8 mouse cellular contexts compared by ENCODE assay signal in genomic region chr5:124628448-124629363, GRCm38 (mm10). TPM values are rescaled to one million over a fixed set of nuclear protein-coding genes. Genes with fewer than 3 reads are reported as not detected.
DNase-seq lines count a peak whose midpoint lies in the region; ATAC-seq and TF ChIP-seq lines count a peak whose summit lies in the region.

Gene Atp6v0a2, plus strand, starts transcription at chr5:124628576.

- peak; percentile 92 for DNase-seq in 3T3-L1 (ENCODE audit: low read depth, low spot score)
- DNase-seq in adrenal gland, postnatal 4 days (ENCODE audit: low spot score in 2 of 2): peak; percentile 94 to 95
- peak; percentile 96 for DNase-seq in embryonic facial prominence, embryonic 14.5 days (ENCODE audit: low spot score)
- peak; percentile 96 for DNase-seq in heart, adult 8-10 months (ENCODE audit: low spot score)
- DNase-seq in kidney, adult 9 months: peak; percentile 95
- DNase-seq in limb, embryonic 14.5 days (ENCODE audit: low spot score): peak; percentile 94
- DNase-seq in midbrain, postnatal 0 days (ENCODE audit: low spot score): peak; percentile 95
- DNase-seq in spleen, postnatal 14 days (ENCODE audit: low spot score in 2 of 2): peak; percentile 94 to 97

- no peaks in the 10 kb centered on the region for H3K9me3 ChIP-seq in embryonic facial prominence, embryonic 14.5 days (ENCODE audit: control insufficient read depth, low read length)
- no peaks in the 10 kb centered on the region for H3K9me3 ChIP-seq in limb, embryonic 14.5 days (ENCODE audit: control insufficient read depth, low read length)
- no peaks in the 10 kb centered on the region for H3K9me3 ChIP-seq in midbrain, postnatal 0 days (ENCODE audit: low read length)

- H3K27me3 ChIP-seq in embryonic facial prominence, embryonic 14.5 days (replicated peaks; ENCODE audit: control insufficient read depth, insufficient read depth, low read length): no peaks in the 10 kb centered on the region
- H3K27me3 ChIP-seq in limb, embryonic 14.5 days (ENCODE audit: control insufficient read depth, insufficient read depth, low read length): no peaks in the 10 kb centered on the region
- no peaks in the 10 kb centered on the region for H3K27me3 ChIP-seq in midbrain, postnatal 0 days (ENCODE audit: insufficient read depth, low read length)

- H3K4me3 ChIP-seq in embryonic facial prominence, embryonic 14.5 days (ENCODE audit: low read depth, low read length): peak within 1 kb of the TSS; percentile 93
- peak within 1 kb of the TSS; percentile 92 for H3K4me3 ChIP-seq in limb, embryonic 14.5 days (replicated peaks; ENCODE audit: low read length)
- peak within 1 kb of the TSS; percentile 95 for H3K4me3 ChIP-seq in midbrain, postnatal 0 days (ENCODE audit: low read depth, low read length)

- 0 out of 2 replicates have a peak, but pooled peaks have one; percentile 7 for TF ChIP-seq POLR2A in limb, embryonic 14.5 days (IDR thresholded peaks at IDR 0.05; ENCODE audit: borderline replicate concordance, extremely low read depth, insufficient read depth, insufficient read length)

- peak within 1 kb of the TSS; percentile 74 for H3K4me2 ChIP-seq in embryonic facial prominence, embryonic 14.5 days (ENCODE audit: low read depth, low read length)
- H3K4me2 ChIP-seq in limb, embryonic 14.5 days (replicated peaks; ENCODE audit: low read depth, low read length, severe bottlenecking): peak within 1 kb of the TSS; percentile 59
- peak within 1 kb of the TSS; percentile 59 for H3K4me2 ChIP-seq in midbrain, postnatal 0 days (ENCODE audit: low read depth, low read length, poor library complexity, severe bottlenecking)

- TF ChIP-seq CTCF in midbrain, postnatal 0 days (IDR thresholded peaks at IDR 0.05): no peak

- H3K27ac ChIP-seq in embryonic facial prominence, embryonic 14.5 days (replicated peaks; ENCODE audit: low read depth, low read length): peak within 1 kb of the TSS; percentile 72
- H3K27ac ChIP-seq in limb, embryonic 14.5 days (replicated peaks; ENCODE audit: low read depth, low read length): peak within 1 kb of the TSS; percentile 76
- H3K27ac ChIP-seq in midbrain, postnatal 0 days (ENCODE audit: low read depth, low read length): peak within 1 kb of the TSS; percentile 75

- peak within 1 kb of the TSS; percentile 89 for H3K9ac ChIP-seq in embryonic facial prominence, embryonic 14.5 days (ENCODE audit: low read depth, low read length)
- H3K9ac ChIP-seq in limb, embryonic 14.5 days (ENCODE audit: low read depth, low read length, severe bottlenecking): peak within 1 kb of the TSS; percentile 75
- H3K9ac ChIP-seq in midbrain, postnatal 0 days (replicated peaks; ENCODE audit: low read length, poor library complexity, severe bottlenecking): peak within 1 kb of the TSS; percentile 88

- peaks cover 3% of the 10 kb centered on the region for H3K36me3 ChIP-seq in embryonic facial prominence, embryonic 14.5 days (ENCODE audit: control insufficient read depth, insufficient read depth, low read length)
- H3K36me3 ChIP-seq in limb, embryonic 14.5 days (ENCODE audit: control insufficient read depth, insufficient read depth, low read length): peaks cover 4% of the 10 kb centered on the region; the same call in 1 of the 2 replicates
- H3K36me3 ChIP-seq in midbrain, postnatal 0 days (ENCODE audit: insufficient read depth, low read length): peaks cover 20% of the 10 kb centered on the region; the same call in 1 of the 2 replicates

- H3K4me1 ChIP-seq in embryonic facial prominence, embryonic 14.5 days (ENCODE audit: control insufficient read depth, insufficient read depth, low read length): peaks cover 13% of the 10 kb centered on the region
- H3K4me1 ChIP-seq in limb, embryonic 14.5 days (ENCODE audit: control insufficient read depth, insufficient read depth, low read length): peaks cover 13% of the 10 kb centered on the region
- H3K4me1 ChIP-seq in midbrain, postnatal 0 days (ENCODE audit: insufficient read depth, low read length): no peaks in the 10 kb centered on the region

- WGBS in embryonic facial prominence, embryonic 14.5 days: under 1% methylated on average over 21 of the region's 58 CpGs
- WGBS in limb, embryonic 14.5 days: under 1% methylated on average over 45 of the region's 58 CpGs
- under 1% methylated on average over 49 of the region's 58 CpGs for WGBS in midbrain, postnatal 0 days

- peak; percentile 97 for ATAC-seq in embryonic facial prominence, embryonic 14.5 days (ENCODE audit: low read depth)
- peak; percentile 98 for ATAC-seq in limb, embryonic 14.5 days (ENCODE audit: low FRiP score, low read depth)
- peak; percentile 95 for ATAC-seq in midbrain, postnatal 0 days (ENCODE audit: low FRiP score)

RNA-seq across cellular contexts. Expression of gene Atp6v0a2, which starts in this region (rescaled TPM):
- total RNA-seq in adrenal gland, postnatal 4 days (2021): 10 to 100 TPM; 48.8 to 49.0 TPM
- polyA plus RNA-seq in embryonic facial prominence, embryonic 14.5 days (2014; fragmentation: Nextera tagmentation; extraction: Ambion mirVana): 46.8 and 48.3 TPM in 2 replicates
- total RNA-seq in heart, adult 8-10 months (2022): 10 to 100 TPM; 50.0 to 64.5 (median 60.5) TPM
- 33.3 and 39.7 TPM in 2 replicates for polyA plus RNA-seq in limb, embryonic 14.5 days (2012; rRNA removed)
- 42.8 and 45.4 TPM in 2 replicates for polyA plus RNA-seq in limb, embryonic 14.5 days (2014; fragmentation: Nextera tagmentation; extraction: Ambion mirVana)
- total RNA-seq in midbrain, postnatal 0 days (2014; rRNA removed): 20.7 and 24.8 TPM in 2 replicates
- polyA plus RNA-seq in midbrain, postnatal 0 days (2015; fragmentation: Nextera tagmentation; extraction: Ambion mirVana): 23.9 and 25.5 TPM in 2 replicates

Comparison
In these comparisons a context has a peak if more than half of its experiments do, and no peak if none do; other contexts are left out.
1. Peak in every context shown above with its lines: DNase-seq, ATAC-seq, H3K4me3 ChIP-seq and H3K27ac ChIP-seq.